Mouse (Mus musculus) cerebellum, adult 11 months (tissue): ENCODE results near the gene Erbb2.
"Not testable (repeated sequence)": the region's sequence is repeated elsewhere in the genome, so short reads cannot be mapped to it uniquely, and the experiment has no call there.

Source experiments
- DNase-seq: peaks from one replicate; pipeline ENCODE4 v3.0.0; 2022

The Erbb2 gene

DNA sequence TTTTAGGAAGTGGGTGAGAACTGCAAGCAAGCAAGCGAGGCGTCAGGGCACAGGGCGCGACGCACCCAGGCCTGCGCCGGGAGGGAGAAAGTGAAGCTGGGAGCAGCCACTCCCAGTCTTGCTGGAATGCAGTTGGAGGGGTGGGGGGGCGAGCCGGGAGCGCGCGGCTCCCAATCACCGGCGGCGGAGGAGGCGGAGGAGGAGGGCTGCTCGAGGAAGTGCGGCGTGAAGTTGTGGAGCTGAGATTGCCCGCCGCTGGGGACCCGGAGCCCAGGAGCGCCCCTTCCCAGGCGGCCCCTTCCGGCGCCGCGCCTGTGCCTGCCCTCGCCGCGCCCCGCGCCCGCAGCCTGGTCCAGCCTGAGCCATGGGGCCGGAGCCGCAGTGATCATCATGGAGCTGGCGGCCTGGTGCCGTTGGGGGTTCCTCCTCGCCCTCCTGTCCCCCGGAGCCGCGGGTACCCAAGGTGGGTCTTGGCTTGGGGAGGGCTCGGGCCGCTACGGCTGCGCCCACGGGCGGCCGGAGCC is at the start of gene Erbb2:
TSS of gene Erbb2 (plus strand) at position 198 of the 524 bp plus-strand sequence.
- no peak for DNase-seq

DNA sequence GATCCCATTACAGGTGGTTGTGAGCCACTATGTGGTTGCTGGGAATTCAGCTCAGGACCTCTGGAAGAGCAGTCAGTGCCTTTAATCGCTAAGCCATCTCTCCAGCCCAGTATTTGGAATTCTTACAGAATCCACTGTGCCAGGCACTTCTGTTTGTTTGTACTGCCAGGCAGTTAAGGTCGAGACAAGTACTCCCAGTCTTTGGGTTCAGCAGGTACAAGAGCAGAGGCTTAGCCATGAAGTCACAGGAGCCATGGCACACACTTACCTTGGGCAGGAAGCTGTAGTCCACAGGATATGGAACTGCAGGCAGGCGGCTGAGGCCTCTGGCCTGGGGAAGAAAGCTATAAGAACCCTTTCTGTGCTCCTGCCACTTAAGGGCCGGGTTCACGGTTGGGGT is 48.5 kb upstream of the Erbb2 start:
- DNase-seq = no peak

DNA sequence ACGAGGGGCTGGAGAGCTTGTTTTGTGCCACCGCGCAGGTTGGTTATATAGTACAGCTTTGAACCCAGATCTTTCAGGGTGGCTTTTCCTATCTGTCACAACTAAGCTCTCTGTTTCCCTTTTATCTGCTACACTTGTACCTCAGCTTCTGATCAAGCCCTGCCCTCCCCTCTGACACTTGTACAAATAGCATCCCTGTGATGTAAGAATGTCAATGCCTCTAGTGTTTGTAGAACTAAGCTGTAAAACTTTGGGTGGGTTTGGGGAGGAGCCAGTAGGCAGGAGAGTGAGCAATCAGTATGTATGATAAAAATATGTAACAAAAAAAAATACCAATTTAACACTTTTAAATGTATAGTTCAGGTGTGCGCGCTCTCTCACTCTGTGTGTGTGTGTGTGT is 47.9 kb upstream of the Erbb2 start:
- DNase-seq = no peak

DNA sequence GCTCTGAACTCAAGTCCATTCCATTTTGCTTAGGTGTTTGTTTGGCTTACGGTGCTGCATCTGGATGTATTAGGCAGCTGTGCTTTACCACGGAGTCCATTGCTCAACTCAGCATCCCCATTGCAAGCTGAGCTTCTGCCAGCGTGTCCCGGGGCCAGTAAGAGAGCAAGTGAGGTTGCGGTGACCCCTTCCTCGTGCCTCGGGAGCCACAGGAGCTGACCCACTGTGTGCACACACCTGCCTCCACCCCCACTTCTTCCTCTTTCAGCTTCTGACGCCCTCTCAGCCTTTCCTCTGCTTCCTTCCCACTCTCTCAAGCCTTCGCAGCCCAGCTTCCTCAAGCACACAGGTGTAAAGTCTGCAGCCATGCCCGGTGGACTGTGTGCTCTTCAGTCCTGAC is 46.0 kb upstream of the Erbb2 start:
- DNase-seq = no peak

GRCm38 (mm10) chr11:98367171-98367862 is 45.0 kb upstream of the Erbb2 start:
- no peak for DNase-seq

- no peak for DNase-seq
Measured at GRCm38 (mm10) chr11:98367863-98368186, 44.4 kb upstream of the Erbb2 start.

GRCm38 (mm10) chr11:98369337-98369736 is 42.9 kb upstream of the Erbb2 start:
- DNase-seq = no peak

GRCm38 (mm10) chr11:98370588-98370987 is 41.7 kb upstream of the Erbb2 start:
- DNase-seq = no peak

GRCm38 (mm10) chr11:98371556-98372240 is 40.6 kb upstream of the Erbb2 start:
- no peak for DNase-seq

DNA sequence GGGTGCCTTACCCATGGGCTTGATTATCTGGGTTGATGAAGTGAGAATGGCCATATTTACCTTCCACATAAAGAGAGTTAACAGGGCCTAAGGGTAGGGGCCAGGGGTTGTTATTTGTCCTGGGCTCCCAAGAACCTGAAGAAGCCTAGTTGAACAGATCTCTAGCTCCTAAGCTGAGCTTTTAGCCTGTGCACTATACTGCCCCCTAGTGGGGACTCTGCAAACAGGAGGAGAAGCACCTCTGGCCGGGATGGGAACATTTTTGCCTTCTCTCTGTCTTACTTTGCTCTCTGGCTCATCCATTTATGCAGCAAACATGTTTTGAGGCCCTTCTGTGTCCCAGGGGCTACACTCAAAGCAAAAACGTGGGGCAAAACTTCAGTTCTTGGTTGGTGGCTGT is 39.9 kb upstream of the Erbb2 start:
- peak; percentile 61 for DNase-seq

GRCm38 (mm10) chr11:98373244-98373643 is 39.0 kb upstream of the Erbb2 start:
- DNase-seq = no peak

GRCm38 (mm10) chr11:98374266-98374665 is 38.0 kb upstream of the Erbb2 start:
- no peak for DNase-seq

DNA sequence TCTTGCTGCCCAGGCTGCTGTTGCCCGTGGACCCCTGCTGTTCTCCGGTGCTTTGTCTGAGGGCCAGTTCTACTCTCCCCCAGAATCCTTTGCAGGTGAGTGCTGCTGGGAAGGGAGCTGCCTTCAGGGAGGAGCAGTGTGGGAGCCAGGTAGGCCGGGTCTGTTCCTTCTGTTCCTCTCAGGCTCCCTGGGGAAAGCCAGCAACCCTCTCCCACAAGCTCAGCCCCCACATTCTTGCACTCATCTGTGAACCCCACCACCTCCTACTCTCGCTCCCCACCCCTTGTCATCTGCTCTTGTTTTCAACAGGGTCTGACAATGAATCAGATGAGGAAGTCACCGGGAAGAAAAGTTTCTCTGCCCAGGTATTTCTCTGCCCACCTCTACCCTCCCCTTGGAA is 35.5 kb upstream of the Erbb2 start:
- DNase-seq = no peak

DNA sequence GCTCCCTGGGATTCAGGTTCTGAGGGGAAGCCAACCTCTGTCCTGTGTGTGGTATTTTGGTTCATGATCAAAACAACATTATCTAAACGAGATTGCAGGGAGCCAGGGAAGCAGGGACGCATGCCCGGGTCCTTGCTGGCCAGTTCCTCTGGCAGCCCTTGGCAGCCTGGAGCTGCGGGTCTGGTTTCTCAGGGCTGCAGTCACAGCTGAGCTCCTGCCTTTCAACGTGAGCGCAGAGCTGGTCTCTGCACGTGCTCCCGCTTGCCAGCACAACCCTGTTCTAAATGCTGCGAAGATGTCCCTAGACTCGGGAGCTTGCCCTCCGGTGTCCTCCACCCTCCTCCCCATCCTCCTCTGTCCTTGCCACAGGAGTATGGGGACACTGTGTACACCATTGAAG is 34.5 kb upstream of the Erbb2 start:
- DNase-seq = no peak

DNA sequence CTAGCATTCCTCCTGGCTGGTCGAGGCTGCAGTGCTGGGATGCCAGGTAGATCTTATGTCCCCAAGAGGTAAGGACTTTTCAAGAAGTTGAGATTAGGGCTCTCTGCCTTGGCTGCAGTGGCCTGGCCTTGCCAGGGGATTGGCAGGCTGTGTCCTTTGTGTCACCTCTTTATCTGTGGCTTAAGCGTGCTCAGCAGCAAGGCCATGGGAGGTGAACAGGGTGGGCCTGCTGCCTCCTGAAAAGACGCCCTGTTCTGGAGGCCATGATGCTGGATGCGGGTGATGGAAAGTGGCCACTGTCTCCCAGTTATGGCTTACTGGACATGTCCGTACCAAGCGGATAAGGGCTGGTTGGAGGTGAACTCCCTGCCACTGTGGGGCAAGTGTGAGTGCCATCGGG is 32.9 kb upstream of the Erbb2 start:
- DNase-seq = no peak

GRCm38 (mm10) chr11:98380106-98380505 is 32.2 kb upstream of the Erbb2 start:
- peak; percentile 69 for DNase-seq

DNA sequence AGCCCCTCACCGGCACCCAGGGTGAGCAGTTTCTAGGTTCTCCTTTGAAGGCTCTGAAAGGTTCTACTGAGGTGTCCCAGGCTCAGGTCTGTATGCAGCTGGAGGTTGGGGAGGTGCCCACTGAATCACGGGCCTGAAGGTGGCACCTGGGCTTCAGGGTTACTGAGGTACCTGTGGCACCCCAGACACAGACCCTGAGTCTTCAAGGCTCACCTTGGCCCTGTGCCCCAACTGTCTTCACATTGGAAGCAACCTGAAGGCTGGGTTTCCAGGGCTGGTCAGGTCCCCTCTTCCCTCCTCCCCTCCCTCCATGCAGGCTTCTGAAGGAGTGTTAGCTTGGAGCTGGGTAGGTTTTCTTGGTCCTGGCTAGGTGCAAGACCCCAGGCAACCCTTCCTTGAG is 30.6 kb upstream of the Erbb2 start:
- DNase-seq = no peak

- DNase-seq = not testable (repeated sequence)
Measured at GRCm38 (mm10) chr11:98382405-98382804, 29.9 kb upstream of the Erbb2 start.

DNA sequence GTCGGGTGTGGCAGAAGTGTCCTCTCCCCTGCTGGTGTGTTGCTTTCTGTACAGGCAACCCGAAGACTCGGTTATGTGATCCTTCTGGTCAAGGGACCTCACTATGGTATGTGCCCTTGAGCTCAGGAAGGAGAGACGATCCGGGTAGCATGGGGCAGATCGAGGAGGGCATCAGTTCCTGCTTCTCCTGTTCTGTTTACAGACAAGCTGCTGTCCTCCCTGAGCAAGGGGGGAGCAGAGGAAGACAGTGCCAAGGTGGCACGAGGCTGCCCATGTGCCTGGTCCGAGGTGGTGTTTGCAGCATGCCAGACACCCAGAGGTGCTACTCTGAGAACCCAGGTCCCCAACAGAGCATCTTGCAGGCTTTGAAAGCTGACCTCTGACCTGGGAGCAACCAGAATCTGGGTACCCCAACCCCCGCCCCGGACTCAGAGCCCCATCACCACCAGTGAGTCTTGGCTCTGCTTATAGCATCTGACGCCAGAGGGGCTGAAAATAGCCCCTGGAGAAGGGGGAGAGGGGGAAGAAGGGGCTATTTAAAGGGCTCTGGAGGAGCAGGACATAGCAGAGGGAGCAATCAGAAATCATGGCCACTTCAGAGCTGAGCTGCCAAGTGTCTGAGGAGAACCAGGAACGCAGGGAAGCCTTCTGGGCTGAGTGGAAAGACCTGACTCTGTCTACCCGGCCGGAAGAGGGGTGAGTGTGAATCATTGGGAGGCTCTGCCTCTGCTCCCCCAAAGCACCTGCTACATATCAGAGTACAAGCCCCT is 28.8 kb upstream of the Erbb2 start, which contains the start of gene Tcap:
TSS of gene Tcap (plus strand) at position 551 of the 770 bp plus-strand sequence.
- DNase-seq = peak; percentile 69

DNA sequence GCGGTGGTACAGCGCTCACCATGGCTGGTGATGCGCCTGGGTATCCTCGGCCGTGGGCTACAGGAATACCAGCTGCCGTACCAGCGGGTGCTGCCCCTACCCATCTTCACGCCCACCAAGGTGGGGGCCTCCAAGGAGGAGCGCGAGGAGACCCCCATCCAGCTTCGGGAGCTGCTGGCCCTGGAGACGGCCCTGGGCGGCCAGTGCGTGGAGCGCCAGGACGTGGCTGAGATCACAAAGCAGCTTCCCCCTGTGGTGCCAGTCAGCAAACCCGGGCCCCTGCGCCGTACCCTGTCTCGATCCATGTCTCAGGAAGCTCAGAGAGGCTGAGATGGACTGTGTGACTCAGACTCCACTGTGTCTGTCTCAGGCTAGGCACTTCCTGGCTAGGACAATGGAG is 28.1 kb upstream of the Erbb2 start:
- DNase-seq = no peak

DNA sequence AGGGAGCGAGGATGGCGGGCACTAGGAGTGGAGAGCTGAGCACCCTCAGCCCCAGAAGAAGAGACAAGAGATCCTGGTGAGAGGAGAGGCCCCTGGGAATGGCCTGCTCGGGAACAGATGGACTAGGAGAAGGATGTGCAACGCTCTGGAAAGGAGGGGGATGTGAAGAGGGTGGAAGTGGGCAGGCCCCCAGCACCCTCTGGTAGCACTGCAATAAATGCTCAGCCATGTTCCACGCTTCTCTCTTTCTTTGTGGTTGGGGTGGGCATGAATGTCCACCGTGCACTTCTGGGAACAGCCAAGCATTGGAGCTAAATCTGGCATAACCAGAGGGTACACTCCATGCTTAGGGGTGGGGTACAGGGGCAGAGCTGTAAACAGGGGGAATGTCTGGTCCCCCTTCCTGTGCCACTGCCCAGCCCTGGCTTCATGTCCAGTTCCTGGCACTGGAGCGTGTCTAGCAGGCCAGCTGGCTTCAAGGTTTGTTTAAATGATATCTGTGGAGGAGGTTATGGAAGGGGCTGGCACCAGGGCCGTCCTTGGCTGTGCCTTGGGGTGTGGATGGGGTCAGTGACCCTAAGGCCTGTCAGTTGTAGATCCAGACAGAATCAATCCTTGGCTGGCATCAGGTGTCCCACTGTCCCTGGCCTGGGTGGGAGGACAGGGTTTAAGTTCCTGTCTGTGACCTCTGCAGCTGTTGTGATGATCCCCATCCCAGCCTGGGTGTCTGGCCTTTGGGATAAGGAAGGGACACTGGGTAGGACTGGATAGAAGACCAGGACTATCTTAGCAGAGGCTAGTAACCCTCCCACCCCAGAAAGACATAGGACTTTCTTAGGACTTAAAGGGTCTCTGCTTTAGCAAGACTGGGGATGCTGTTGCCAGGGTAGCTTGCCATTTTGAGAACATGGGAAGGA is 27.3 kb upstream of the Erbb2 start:
- no peak for DNase-seq
